Mouse (Mus musculus): Measurements from ENCODE around the gene Ccdc71.

GRCm38 (mm10) chr9:108454429-108454828, 5.9 kb upstream of the Ccdc71 start:
- TF ChIP-seq CTCF (IDR thresholded peaks at IDR 0.05; ENCODE audit: borderline replicate concordance, insufficient read depth, low read depth, low read length), result no peak
- TF ChIP-seq POLR2A (IDR thresholded peaks at IDR 0.05; ENCODE audit: borderline replicate concordance, insufficient read depth, low read length), result no peak

Measured in cerebellum, adult 2 months (tissue).